Mouse (Mus musculus) MN1 (cell line): ENCODE results near the gene Abca1.

ENCODE experiments used
- DNase-seq: peaks from one replicate; pipeline ENCODE4 v3.0.0-alpha.2; 2016; ENCODE audit warnings: low spot score

Abca1 gene

GRCm38 (mm10) chr4:53159767-53160166 lies at the start of gene Abca1:
Abca1 (minus strand) TSS chr4:53159895.
- DNase-seq = peak; percentile 92

- no peak for DNase-seq
These were observed 44.8 kb upstream of the Abca1 start for GRCm38 (mm10) chr4:53204482-53204881.

- DNase-seq = no peak
These were observed 44.1 kb upstream of the Abca1 start for GRCm38 (mm10) chr4:53203595-53204400.

GRCm38 (mm10) chr4:53200276-53200675 lies 40.6 kb upstream of the Abca1 start:
- no peak for DNase-seq

GRCm38 (mm10) chr4:53197842-53198241 lies 38.1 kb upstream of the Abca1 start:
- no peak for DNase-seq

GRCm38 (mm10) chr4:53196058-53196771 lies 36.5 kb upstream of the Abca1 start:
- DNase-seq = peak; percentile 91

- DNase-seq = no peak
These were observed 27.4 kb upstream of the Abca1 start for GRCm38 (mm10) chr4:53187071-53187470.

- DNase-seq = peak; percentile 61
These were observed 26.9 kb upstream of the Abca1 start for GRCm38 (mm10) chr4:53186573-53186972.

GRCm38 (mm10) chr4:53186141-53186540 lies 26.4 kb upstream of the Abca1 start:
- DNase-seq = no peak

GRCm38 (mm10) chr4:53181479-53181878 lies 21.8 kb upstream of the Abca1 start:
- peak; percentile 36 for DNase-seq

- DNase-seq = no peak
These were observed 19.7 kb upstream of the Abca1 start for GRCm38 (mm10) chr4:53179308-53179820.

- DNase-seq = no peak
These were observed 18.8 kb upstream of the Abca1 start for GRCm38 (mm10) chr4:53178489-53178888.

GRCm38 (mm10) chr4:53177696-53178095 lies 18.0 kb upstream of the Abca1 start:
- no peak for DNase-seq

- DNase-seq = no peak
These were observed 15.2 kb upstream of the Abca1 start for GRCm38 (mm10) chr4:53174906-53175305.

- no peak for DNase-seq
These were observed 10.7 kb upstream of the Abca1 start for GRCm38 (mm10) chr4:53170403-53170802.

- no peak for DNase-seq
These were observed 5.5 kb upstream of the Abca1 start for GRCm38 (mm10) chr4:53165231-53165630.

- DNase-seq = peak; percentile 28
These were observed 519 bp downstream of the Abca1 start for GRCm38 (mm10) chr4:53159176-53159575.

GRCm38 (mm10) chr4:53158634-53159033 lies 1.1 kb downstream of the Abca1 start:
- DNase-seq = peak; percentile 89

- no peak for DNase-seq
These were observed 4.2 kb downstream of the Abca1 start for GRCm38 (mm10) chr4:53155471-53155870.

- DNase-seq = no peak
These were observed 6.0 kb downstream of the Abca1 start for GRCm38 (mm10) chr4:53153711-53154110.

GRCm38 (mm10) chr4:53153061-53153460 lies 6.6 kb downstream of the Abca1 start:
- no peak for DNase-seq

GRCm38 (mm10) chr4:53152655-53153054 lies 7.0 kb downstream of the Abca1 start:
- DNase-seq = no peak

GRCm38 (mm10) chr4:53150516-53150915 lies 9.2 kb downstream of the Abca1 start:
- no peak for DNase-seq
